Mouse (Mus musculus): Measurements from ENCODE around the gene Eef1g. TPM values are rescaled to one million over a fixed set of nuclear protein-coding genes. Genes with fewer than 3 reads are reported as not detected.
"Not testable (repeated sequence)": the region's sequence is repeated elsewhere in the genome, so short reads cannot be mapped to it uniquely, and the experiment has no call there.

The Eef1g gene
- polyA plus RNA-seq, 1 experiment, result 129 TPM

DNA sequence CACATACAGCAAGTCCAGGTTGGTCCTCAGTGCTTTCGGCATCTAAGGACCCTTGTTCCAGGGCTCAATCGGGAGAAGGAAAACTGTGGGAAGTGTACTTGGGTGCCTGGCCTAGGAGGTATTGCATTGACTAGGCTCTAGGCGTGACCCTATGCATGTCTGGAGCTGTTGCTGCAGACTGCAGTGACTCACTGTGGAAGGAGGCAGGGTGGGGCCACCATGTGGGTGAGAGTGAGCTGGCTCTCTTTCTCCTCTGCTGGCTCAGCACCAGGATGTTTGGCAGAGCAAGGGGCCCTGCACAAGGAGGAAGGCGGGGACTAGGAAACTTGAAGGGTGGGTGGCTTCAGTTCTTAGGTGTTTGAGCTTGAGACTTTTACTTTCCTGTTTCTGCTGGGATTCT is 30.7 kb downstream of the Eef1g start:
- H3K4me3 ChIP-seq (ENCODE audit: low read depth, low read length), result no peak overlapping the region
- peaks cover 39% of the 10 kb centered on the region for H3K4me1 ChIP-seq (ENCODE audit: control insufficient read depth, insufficient read depth, insufficient read length, low read length)
- H3K27ac ChIP-seq (ENCODE audit: insufficient read depth, low read depth, low read length), result peak overlapping the region; percentile 74
- peaks cover 27% of the 10 kb centered on the region for H3K36me3 ChIP-seq (ENCODE audit: control insufficient read depth, insufficient read depth, low read length)
- TF ChIP-seq POLR2A (IDR thresholded peaks at IDR 0.05; ENCODE audit: low read depth, low read length), result no peak
- 0 out of 2 replicates have a peak, but pooled peaks have one; percentile 4 for TF ChIP-seq CTCF (IDR thresholded peaks at IDR 0.05; ENCODE audit: extremely low read depth, insufficient read length, insufficient replicate concordance, low read depth, low read length)
- WGBS, result 15% methylated on average over 4 of the region's 4 CpGs
- no peaks in the 10 kb centered on the region for H3K27me3 ChIP-seq (ENCODE audit: control insufficient read depth, insufficient read depth, low read length)

- 0 out of 2 replicates have a peak overlapping the region, but pooled peaks have one; percentile 63 for H3K27ac ChIP-seq (ENCODE audit: insufficient read depth, low read depth, low read length)
- peaks cover 30% of the 10 kb centered on the region for H3K4me1 ChIP-seq (ENCODE audit: control insufficient read depth, insufficient read depth, insufficient read length, low read length)
- H3K36me3 ChIP-seq (ENCODE audit: control insufficient read depth, insufficient read depth, low read length), result peaks cover 37% of the 10 kb centered on the region
- no peak for TF ChIP-seq CTCF (IDR thresholded peaks at IDR 0.05; ENCODE audit: extremely low read depth, insufficient read length, insufficient replicate concordance, low read depth, low read length)
- TF ChIP-seq POLR2A (IDR thresholded peaks at IDR 0.05; ENCODE audit: low read depth, low read length), result no peak
- H3K27me3 ChIP-seq (ENCODE audit: control insufficient read depth, insufficient read depth, low read length), result no peaks in the 10 kb centered on the region
- H3K4me3 ChIP-seq (ENCODE audit: low read depth, low read length), result no peak overlapping the region
- WGBS, result 52% methylated on average over 6 of the region's 6 CpGs
Observed at GRCm38 (mm10) chr19:8998546-8998945, 31.7 kb downstream of the Eef1g start.

DNA sequence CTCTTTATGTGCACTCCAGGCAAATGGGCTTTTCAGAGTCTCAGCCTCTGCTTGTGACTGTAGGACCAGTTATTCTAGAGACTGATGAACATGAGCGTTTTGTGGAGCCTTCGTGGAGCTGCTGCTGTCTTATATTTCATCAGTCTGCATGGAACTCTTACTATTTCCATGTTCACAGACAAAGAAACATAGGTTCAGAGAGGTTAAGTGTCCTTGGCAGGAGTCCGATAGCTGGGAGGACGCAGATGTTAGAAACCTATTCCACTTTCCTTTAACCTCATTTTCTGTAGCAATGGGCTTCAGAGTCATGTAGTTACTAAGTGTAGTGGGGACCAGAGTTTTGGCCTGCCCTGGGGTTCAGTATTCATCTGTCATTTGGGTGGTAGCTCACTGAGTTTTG is 32.4 kb downstream of the Eef1g start:
- Histone ChIP-seq H3K27me3 (ENCODE audit: control insufficient read depth, insufficient read depth, low read length) (no peaks in the 10 kb centered on the region), H3K4me1 (ENCODE audit: control insufficient read depth, insufficient read depth, insufficient read length, low read length) (peaks cover 30% of the 10 kb centered on the region), H3K4me3 (ENCODE audit: low read depth, low read length) (no peak overlapping the region), H3K36me3 (ENCODE audit: control insufficient read depth, insufficient read depth, low read length) (peaks cover 43% of the 10 kb centered on the region), H3K27ac (ENCODE audit: insufficient read depth, low read depth, low read length) (no peak overlapping the region)
- 81% methylated on average over 4 of the region's 4 CpGs for WGBS
- TF ChIP-seq CTCF (IDR thresholded peaks at IDR 0.05; ENCODE audit: extremely low read depth, insufficient read length, insufficient replicate concordance, low read depth, low read length) (no peak), POLR2A (IDR thresholded peaks at IDR 0.05; ENCODE audit: low read depth, low read length) (no peak)

- H3K27me3 ChIP-seq (ENCODE audit: control insufficient read depth, insufficient read depth, low read length); H3K4me3 ChIP-seq (ENCODE audit: low read depth, low read length); H3K27ac ChIP-seq (ENCODE audit: insufficient read depth, low read depth, low read length); H3K4me1 ChIP-seq (ENCODE audit: control insufficient read depth, insufficient read depth, insufficient read length, low read length): not testable (repeated sequence)
- WGBS, result 96% methylated on average over 2 of the region's 2 CpGs
- peaks cover 60% of the 10 kb centered on the region for H3K36me3 ChIP-seq (ENCODE audit: control insufficient read depth, insufficient read depth, low read length)
Observed at GRCm38 (mm10) chr19:9006915-9007314, 40.1 kb downstream of the Eef1g start.

DNA sequence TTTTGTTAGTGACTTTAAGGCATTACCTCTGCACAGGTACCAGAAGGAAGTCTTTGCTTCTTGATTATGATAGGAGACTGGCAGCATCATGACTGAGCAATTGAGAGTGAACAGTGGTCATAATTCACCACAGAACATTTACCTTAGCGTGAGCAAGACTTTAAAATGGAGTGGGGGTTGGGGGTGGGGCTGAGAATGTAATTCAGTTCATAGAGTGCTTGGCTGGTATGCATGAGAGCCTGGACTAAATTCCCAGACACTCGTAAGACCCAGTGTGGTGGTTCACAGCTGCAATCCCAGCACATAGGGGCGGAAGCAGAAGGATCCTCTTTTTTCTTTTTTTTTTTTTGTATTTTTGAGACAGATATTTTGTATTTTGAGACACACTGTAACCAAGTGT is 52.5 kb downstream of the Eef1g start:
- peaks cover 56% of the 10 kb centered on the region for H3K36me3 ChIP-seq (ENCODE audit: control insufficient read depth, insufficient read depth, low read length)
- WGBS, result 95% methylated on average over 3 of the region's 3 CpGs
- TF ChIP-seq POLR2A (IDR thresholded peaks at IDR 0.05; ENCODE audit: low read depth, low read length) (no peak), CTCF (IDR thresholded peaks at IDR 0.05; ENCODE audit: extremely low read depth, insufficient read length, insufficient replicate concordance, low read depth, low read length) (no peak)
- no peak overlapping the region for H3K4me3 ChIP-seq (ENCODE audit: low read depth, low read length)
- H3K27ac ChIP-seq (ENCODE audit: insufficient read depth, low read depth, low read length), result no peak overlapping the region
- peaks cover 5% of the 10 kb centered on the region; the same call in 1 of the 2 replicates for H3K4me1 ChIP-seq (ENCODE audit: control insufficient read depth, insufficient read depth, insufficient read length, low read length)
- H3K27me3 ChIP-seq (ENCODE audit: control insufficient read depth, insufficient read depth, low read length), result no peaks in the 10 kb centered on the region

- Histone ChIP-seq H3K27me3 (ENCODE audit: control insufficient read depth, insufficient read depth, low read length) (no peaks in the 10 kb centered on the region), H3K4me3 (ENCODE audit: low read depth, low read length) (no peak overlapping the region), H3K27ac (ENCODE audit: insufficient read depth, low read depth, low read length) (peak overlapping the region; percentile 53; the same call in 1 of the 2 replicates), H3K4me1 (ENCODE audit: control insufficient read depth, insufficient read depth, insufficient read length, low read length) (peaks cover 6% of the 10 kb centered on the region; the same call in 1 of the 2 replicates), H3K36me3 (ENCODE audit: control insufficient read depth, insufficient read depth, low read length) (peaks cover 22% of the 10 kb centered on the region)
- WGBS, result 76% methylated on average over 11 of the region's 11 CpGs
- TF ChIP-seq CTCF (IDR thresholded peaks at IDR 0.05; ENCODE audit: extremely low read depth, insufficient read length, insufficient replicate concordance, low read depth, low read length), result no peak
- TF ChIP-seq POLR2A (IDR thresholded peaks at IDR 0.05; ENCODE audit: low read depth, low read length), result no peak
Observed at GRCm38 (mm10) chr19:9023021-9023778, 56.4 kb downstream of the Eef1g start.

DNA sequence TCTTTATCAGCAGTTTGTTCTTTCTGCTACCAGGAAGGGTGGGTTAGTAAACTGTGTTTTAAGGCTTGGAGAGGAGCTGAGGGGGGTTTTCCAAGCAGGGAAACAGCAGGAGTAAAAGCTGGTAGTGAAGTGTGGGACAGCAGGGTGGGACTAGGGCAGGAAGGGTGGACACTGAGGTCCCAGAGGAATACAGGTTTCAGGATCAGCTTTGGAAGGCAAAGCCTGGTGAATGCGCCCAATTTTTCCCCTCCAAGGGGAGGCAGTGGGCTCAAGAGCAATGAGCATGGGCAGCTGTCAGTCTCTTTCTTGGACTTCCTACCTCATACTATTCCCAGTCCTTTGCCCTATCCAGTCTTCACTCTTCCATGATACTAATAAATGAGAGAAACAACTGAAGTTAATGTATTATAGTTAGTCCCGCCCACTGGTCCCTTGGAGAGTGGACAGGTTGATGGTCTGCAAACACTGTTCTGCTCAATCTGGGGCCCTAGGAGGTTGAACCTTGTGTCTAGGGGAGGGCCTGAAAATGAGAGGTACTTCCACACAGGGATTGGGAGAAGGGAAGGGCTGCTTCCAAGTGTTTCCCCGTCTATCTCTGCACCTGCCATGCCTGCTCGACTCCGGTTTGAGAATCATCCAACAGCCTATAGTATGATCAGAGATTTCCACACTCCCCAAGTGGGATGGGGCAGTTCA is 58.9 kb downstream of the Eef1g start:
- 47% methylated on average over 5 of the region's 5 CpGs for WGBS
- Histone ChIP-seq H3K4me3 (ENCODE audit: low read depth, low read length) (no peak overlapping the region), H3K27me3 (ENCODE audit: control insufficient read depth, insufficient read depth, low read length) (no peaks in the 10 kb centered on the region), H3K36me3 (ENCODE audit: control insufficient read depth, insufficient read depth, low read length) (peaks cover 3% of the 10 kb centered on the region; the same call in 1 of the 2 replicates), H3K4me1 (ENCODE audit: control insufficient read depth, insufficient read depth, insufficient read length, low read length) (peaks cover 6% of the 10 kb centered on the region; the same call in 1 of the 2 replicates), H3K27ac (ENCODE audit: insufficient read depth, low read depth, low read length) (no peak overlapping the region)
- no peak for TF ChIP-seq POLR2A (IDR thresholded peaks at IDR 0.05; ENCODE audit: low read depth, low read length)
- no peak for TF ChIP-seq CTCF (IDR thresholded peaks at IDR 0.05; ENCODE audit: extremely low read depth, insufficient read length, insufficient replicate concordance, low read depth, low read length)
